Mouse (Mus musculus): Measurements from ENCODE around the gene Tmem255b.

Tmem255b gene

GRCm38 (mm10) chr8:13492198-13492995 lies 57.4 kb downstream of the Tmem255b start:
- DNase-seq (ENCODE audit: low read depth) = no peak

- no peak for DNase-seq (ENCODE audit: low read depth)
Observed at GRCm38 (mm10) chr8:13493011-13493410, 58.0 kb downstream of the Tmem255b start.

DNA sequence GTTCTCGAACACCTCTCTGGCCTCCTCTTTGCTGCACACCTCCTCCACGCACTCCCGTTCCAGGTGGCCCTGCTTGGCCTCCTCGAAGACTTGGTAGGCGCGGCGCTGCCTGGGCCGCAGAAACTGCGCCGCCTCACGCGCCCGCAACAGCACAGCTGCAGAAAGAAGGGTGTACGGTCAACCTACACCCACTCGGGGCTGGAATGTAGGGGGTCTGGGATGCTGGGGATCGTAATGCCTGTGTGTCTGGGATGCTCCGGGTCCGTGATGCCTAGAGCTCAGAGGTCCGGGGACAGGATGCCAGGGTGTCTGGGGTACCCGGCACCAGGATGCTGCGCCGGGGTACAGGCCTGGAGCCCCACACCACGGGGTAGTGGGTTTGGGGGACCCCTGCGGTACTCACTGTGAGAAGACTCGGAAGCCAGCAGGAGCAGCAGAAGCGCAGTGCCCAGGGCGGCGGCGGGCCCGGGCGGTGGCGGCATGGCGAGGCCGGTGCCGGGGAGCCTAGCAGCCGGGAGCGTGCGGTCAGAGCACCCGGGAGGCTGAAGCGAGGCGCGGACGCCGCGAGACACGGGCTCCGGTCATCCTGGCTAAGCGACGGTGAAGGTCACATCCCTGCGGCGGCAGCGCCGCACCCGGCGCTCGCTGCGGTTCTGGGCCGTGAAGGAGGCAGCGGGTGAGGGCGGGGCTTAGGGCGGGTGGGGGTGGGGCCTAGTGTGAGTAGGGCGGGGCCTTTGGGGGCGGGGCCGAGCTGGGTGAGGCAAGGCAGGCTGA lies 59.1 kb downstream of the Tmem255b start, which contains the start of gene Gas6:
Gene Gas6 (minus strand): TSS at position 633 of the 774 bp plus-strand sequence.
- no peak for DNase-seq (ENCODE audit: low read depth)

DNA sequence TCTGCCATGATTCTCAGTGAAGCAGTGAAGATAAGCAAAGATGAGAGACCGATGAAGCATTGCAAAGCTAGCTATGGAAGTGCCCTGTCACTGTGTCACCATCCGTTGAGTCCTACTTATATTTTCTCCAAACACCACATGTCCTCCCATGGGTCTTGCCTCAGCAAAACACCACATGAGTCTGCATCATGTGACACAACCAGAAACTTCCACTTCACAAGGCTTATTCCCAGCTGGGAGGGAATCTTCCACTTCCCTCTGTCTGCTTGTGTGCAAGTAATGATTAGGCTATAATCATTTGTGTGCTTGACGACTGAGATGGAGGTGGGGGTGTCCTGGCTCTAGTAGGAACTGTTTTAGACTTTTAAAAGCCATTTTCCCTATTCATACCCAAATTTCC lies 66.2 kb downstream of the Tmem255b start:
- DNase-seq (ENCODE audit: low read depth) = no peak

- no peak for DNase-seq (ENCODE audit: low read depth)
Observed at GRCm38 (mm10) chr8:13503936-13504606, 69.1 kb downstream of the Tmem255b start.

DNA sequence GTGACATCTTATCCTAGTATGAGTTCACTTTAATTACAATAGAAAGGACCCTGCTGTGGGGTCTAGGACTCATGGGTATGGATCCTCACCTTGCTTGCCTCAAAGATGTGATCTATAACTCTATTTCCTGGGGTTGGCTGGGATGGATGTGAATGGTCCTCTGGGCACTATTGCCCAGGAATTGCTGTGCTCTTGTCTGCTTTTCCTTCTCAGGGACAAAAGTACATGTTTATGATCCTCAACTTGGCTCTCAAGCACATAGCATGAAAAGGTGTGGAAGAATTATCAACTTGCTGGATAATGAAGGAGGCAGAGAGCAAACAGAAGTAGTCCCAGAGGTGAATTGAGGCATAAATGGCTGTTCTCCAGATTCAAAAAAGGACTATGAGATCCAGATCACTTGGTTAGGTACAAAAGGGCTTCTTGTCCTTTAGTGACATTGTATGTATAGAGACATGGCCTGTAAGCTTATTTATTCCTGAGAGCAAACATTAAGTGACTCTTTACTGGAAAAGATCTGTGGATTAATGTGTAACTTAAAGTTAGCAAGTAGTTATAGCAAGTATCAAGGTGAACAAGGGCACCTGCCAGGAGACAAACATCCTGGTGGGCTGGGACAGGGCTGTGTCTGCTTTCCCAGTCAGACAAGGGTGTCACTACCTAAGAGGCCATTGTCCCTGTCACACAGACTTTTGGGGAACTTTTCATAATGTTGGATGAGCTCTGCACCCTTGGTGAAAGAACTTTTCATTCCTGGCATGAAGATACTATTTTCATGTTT lies 70.1 kb downstream of the Tmem255b start:
- DNase-seq (ENCODE audit: low read depth) = no peak

GRCm38 (mm10) chr8:13506849-13507248 lies 71.9 kb downstream of the Tmem255b start:
- DNase-seq (ENCODE audit: low read depth) = no peak

GRCm38 (mm10) chr8:13507284-13507937 lies 72.4 kb downstream of the Tmem255b start:
- DNase-seq (ENCODE audit: low read depth) = no peak

- DNase-seq (ENCODE audit: low read depth) = no peak
Observed at GRCm38 (mm10) chr8:13512016-13512415, 77.0 kb downstream of the Tmem255b start.

- no peak for DNase-seq (ENCODE audit: low read depth)
Observed at GRCm38 (mm10) chr8:13512677-13513076, 77.7 kb downstream of the Tmem255b start.

GRCm38 (mm10) chr8:13513556-13514370 lies 78.8 kb downstream of the Tmem255b start:
- DNase-seq (ENCODE audit: low read depth) = no peak

DNA sequence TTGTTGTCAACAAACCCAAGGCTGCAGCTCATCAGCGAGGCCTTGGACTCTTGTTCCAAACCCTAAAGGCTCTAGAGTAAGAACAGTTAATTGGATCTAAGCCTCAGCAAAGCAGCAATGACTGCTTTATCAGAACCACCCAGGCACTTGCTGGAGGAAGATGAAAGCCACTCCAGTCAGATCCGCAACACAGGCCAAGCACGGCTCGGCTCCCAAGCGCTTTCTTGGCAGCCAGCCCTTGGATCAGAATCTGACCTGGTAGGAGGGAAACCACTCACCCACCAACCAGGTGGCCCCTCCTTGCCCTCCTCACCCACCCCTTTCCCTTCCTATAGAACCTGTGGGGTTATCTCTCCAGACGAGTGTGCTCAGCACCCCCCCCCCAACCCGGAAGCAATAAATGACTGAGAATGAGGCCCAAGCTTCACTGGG lies 81.0 kb downstream of the Tmem255b start:
- DNase-seq (ENCODE audit: low read depth) = no peak

- no peak for DNase-seq (ENCODE audit: low read depth)
Observed at GRCm38 (mm10) chr8:13516728-13517127, 81.7 kb downstream of the Tmem255b start.

- DNase-seq (ENCODE audit: low read depth) = peak; percentile 88
Observed at GRCm38 (mm10) chr8:13517284-13517781, 82.3 kb downstream of the Tmem255b start.

Measured in fibroblast of lung, adult 2 months (primary cell).